In the genomic region with DNA sequence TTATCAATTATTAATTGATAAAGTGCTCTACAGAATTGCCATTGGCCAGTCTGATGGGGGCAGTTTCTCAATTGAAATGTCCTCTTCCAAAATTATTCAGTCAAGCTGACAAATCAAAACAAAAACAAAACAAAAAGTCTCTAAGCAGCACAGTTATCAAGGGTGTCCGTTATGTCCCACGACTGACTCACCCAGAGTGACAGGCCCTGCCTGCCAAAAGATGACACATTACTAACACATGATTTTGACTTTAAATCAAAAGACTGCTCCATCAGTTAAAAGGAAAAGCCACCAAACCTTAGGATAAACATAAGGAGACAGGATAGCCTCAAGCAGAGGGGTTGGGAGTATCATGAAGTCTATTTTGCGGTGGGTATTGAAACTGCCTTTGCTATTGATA, we compare ENCODE assay signal across 14 mouse cellular contexts. TPM values are rescaled to one million over a fixed set of nuclear protein-coding genes. Genes with fewer than 3 reads are reported as not detected.
"Had no signal": no experiment of that assay in that cellular context is flagged by ENCODE, and none has a peak within 500 bp of the region (broad histone marks: within the 10 kb centered on the region; RNA-seq: fewer than 3 reads in every experiment).

No protein-coding gene starts in this region.

- H3K9me3 ChIP-seq: limb, embryonic 10.5 days; liver, embryonic 15.5 days; neural tube, embryonic 13.5 days had no signal

- H3K4me2 ChIP-seq: liver, embryonic 11.5 days; liver, embryonic 15.5 days; neural tube, embryonic 13.5 days had no signal

- H3K9ac ChIP-seq: liver, embryonic 15.5 days; neural tube, embryonic 13.5 days had no signal

- H3K4me3 ChIP-seq: limb, embryonic 10.5 days; liver, embryonic 15.5 days; neural tube, embryonic 13.5 days had no signal

- H3K4me1 ChIP-seq: liver, embryonic 15.5 days had no signal

- H3K27me3 ChIP-seq: liver, embryonic 15.5 days; neural tube, embryonic 13.5 days had no signal

- H3K27ac ChIP-seq: limb, embryonic 10.5 days; liver, embryonic 15.5 days; neural tube, embryonic 13.5 days had no signal

- ATAC-seq: lung, postnatal 0 days had no signal

- H3K36me3 ChIP-seq: limb, embryonic 10.5 days; liver, embryonic 15.5 days; neural tube, embryonic 13.5 days had no signal

- DNase-seq: kidney, adult 8-10 months; kidney, postnatal 25 days; lung, adult 2 months; lung, postnatal 36 days; midbrain, embryonic 14.5 days; right cerebral cortex, adult 18-20 months; right cerebral cortex, postnatal 25 days; thymus, postnatal 36 days had no signal

RNA-seq across cellular contexts. Expression of a gene that starts 6.6 kb away (rescaled TPM):
- total RNA-seq: monocyte, adult 5-6 weeks had no signal
